Mouse (Mus musculus): ENCODE data around the gene Hcrt. TPM values are rescaled to one million over a fixed set of nuclear protein-coding genes. Genes with fewer than 3 reads are reported as not detected.

The Hcrt gene
- polyA plus RNA-seq, 1 experiment from 2014 or later: 2.5 TPM

DNA sequence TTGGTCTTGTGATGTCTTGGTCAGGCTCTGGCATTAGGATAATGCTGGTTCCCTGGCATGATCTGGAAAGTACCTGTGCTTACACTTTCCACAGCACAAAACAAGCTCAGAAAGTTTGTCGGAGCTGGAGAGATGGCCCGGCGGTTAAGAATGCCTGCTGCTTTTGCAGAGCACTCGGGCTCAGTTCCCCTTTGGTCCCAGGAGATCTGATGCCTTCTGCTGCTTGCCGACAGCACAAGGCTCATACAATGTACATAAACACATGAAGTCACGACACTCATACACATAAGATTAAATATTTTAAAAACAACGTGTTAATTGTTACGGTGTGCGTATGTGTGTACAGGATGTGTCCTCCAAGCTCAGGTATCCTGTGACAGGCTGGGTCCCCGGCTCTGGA lies 13.2 kb upstream of the Hcrt start:
- Histone ChIP-seq H3K27ac (ENCODE audit: low read length) (no peak overlapping the region), H3K4me2 (ENCODE audit: low read length) (no peak overlapping the region), H3K36me3 (ENCODE audit: control insufficient read depth, insufficient read depth, low read length) (no peaks in the 10 kb centered on the region), H3K4me3 (ENCODE audit: low read depth, low read length) (no peak overlapping the region), H3K27me3 (ENCODE audit: control insufficient read depth, insufficient read depth, low read depth, low read length) (no peaks in the 10 kb centered on the region), H3K4me1 (ENCODE audit: control insufficient read depth, insufficient read depth, low read length) (no peaks in the 10 kb centered on the region), H3K9me3 (replicated peaks; ENCODE audit: control insufficient read depth, low read length, poor library complexity, severe bottlenecking) (no peaks in the 10 kb centered on the region), H3K9ac (ENCODE audit: low read depth, low read length) (no peak overlapping the region)
- 84% methylated on average over 10 of the region's 10 CpGs for WGBS
- no peak for ATAC-seq

DNA sequence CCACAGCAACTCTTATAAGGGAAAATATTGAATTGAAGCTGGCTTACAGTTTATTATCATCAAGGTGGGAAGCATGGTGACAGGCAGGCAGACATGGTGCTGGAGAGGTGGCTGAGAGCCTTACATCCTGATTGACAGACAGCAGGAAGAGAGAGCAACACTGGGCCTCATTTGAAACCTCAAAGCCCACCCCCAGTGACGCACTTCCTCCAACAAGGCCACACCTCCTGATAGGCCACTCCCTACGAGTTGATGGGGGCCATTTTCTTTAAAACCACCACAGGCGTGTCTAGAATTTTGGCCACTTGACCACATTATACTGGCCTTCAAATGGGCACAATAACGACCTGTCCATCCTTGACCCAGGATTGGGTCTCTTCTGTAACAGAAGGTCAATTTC lies 11.5 kb upstream of the Hcrt start:
- Histone ChIP-seq H3K4me2 (ENCODE audit: low read length) (no peak overlapping the region), H3K27ac (ENCODE audit: low read length) (no peak overlapping the region), H3K9ac (ENCODE audit: low read depth, low read length) (no peak overlapping the region), H3K4me3 (ENCODE audit: low read depth, low read length) (no peak overlapping the region), H3K27me3 (ENCODE audit: control insufficient read depth, insufficient read depth, low read depth, low read length) (no peaks in the 10 kb centered on the region), H3K36me3 (ENCODE audit: control insufficient read depth, insufficient read depth, low read length) (no peaks in the 10 kb centered on the region), H3K9me3 (replicated peaks; ENCODE audit: control insufficient read depth, low read length, poor library complexity, severe bottlenecking) (no peaks in the 10 kb centered on the region), H3K4me1 (ENCODE audit: control insufficient read depth, insufficient read depth, low read length) (peaks cover 3% of the 10 kb centered on the region; the same call in 1 of the 2 replicates)
- ATAC-seq: no peak
- WGBS: 79% methylated on average over 4 of the region's 4 CpGs

DNA sequence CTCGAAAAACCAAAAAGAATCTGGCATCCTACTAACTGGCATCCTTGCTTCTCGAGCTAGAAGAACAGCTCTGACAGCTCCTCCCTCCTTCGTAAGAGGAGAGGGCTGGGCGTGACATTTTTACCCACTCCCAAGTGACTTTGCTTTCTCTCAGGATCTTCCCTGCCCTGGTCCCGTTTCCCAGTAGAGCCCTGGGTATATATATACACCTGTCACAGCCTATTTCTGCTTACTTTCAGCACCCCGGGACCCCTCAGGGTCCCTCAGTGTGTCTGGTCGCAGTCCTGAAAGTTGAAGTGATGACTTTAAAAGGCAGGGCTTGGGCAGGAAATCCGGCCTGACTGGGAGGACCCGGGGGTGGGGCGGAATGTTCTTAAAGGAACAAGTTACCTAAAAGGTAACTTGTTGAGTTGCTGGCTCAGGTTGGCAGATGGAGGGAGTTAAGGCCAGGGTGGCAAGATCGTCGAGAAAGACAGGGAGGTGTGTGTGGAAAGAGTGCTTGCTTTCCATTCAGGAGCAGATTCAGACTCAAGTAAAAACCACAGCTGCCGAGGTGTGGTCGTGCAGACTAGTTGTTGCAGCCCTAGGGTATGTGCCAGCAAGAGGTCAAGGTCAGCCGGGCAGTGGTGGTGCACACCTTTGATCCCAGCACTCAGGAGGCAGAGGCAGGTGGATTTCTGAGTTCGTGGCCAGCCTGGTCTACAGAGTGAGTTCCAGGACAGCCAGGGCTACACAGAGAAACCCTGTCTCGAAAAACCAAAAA lies 8.1 kb upstream of the Hcrt start, which contains the start of gene Ghdc:
Gene Ghdc (minus strand): TSS at position 312 of the 763 bp plus-strand sequence.
- Histone ChIP-seq H3K9me3 (replicated peaks; ENCODE audit: control insufficient read depth, low read length, poor library complexity, severe bottlenecking) (no peaks in the 10 kb centered on the region), H3K4me2 (ENCODE audit: low read length) (peak within 1 kb of the TSS; percentile 45), H3K27me3 (ENCODE audit: control insufficient read depth, insufficient read depth, low read depth, low read length) (no peaks in the 10 kb centered on the region), H3K27ac (ENCODE audit: low read length) (peak within 1 kb of the TSS; percentile 38; the same call in 1 of the 2 replicates), H3K4me3 (ENCODE audit: low read depth, low read length) (peak within 1 kb of the TSS; percentile 49), H3K36me3 (ENCODE audit: control insufficient read depth, insufficient read depth, low read length) (no peaks in the 10 kb centered on the region), H3K4me1 (ENCODE audit: control insufficient read depth, insufficient read depth, low read length) (peaks cover 3% of the 10 kb centered on the region; the same call in 1 of the 2 replicates), H3K9ac (ENCODE audit: low read depth, low read length) (peak within 1 kb of the TSS; percentile 47)
- peak; percentile 67 for ATAC-seq
- 22% methylated on average over 17 of the region's 17 CpGs for WGBS

DNA sequence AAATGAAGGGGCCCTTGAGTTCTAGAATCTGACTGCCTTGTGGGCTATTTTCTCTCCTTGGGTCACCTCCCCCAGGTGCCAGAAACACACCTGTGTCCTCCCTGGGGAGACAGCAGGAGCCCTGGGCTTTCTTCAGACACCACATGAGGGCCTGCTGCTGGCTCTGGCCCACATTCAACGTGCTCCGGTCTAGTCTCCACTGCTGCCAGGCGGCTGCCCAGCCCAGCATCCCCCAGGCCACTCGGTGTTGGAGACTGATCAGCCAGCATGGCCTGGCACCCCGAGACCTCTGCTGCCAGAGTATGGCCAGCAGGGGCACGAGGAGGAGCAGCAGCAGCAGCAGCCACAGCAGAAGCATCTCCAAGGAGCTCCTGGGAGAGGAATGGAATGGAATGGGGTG lies 7.2 kb upstream of the Hcrt start:
- Histone ChIP-seq H3K4me3 (ENCODE audit: low read depth, low read length) (peak overlapping the region; percentile 49), H3K9me3 (replicated peaks; ENCODE audit: control insufficient read depth, low read length, poor library complexity, severe bottlenecking) (no peaks in the 10 kb centered on the region), H3K27me3 (ENCODE audit: control insufficient read depth, insufficient read depth, low read depth, low read length) (no peaks in the 10 kb centered on the region), H3K4me2 (ENCODE audit: low read length) (peak overlapping the region; percentile 45), H3K4me1 (ENCODE audit: control insufficient read depth, insufficient read depth, low read length) (peaks cover 3% of the 10 kb centered on the region; the same call in 1 of the 2 replicates), H3K27ac (ENCODE audit: low read length) (no peak overlapping the region), H3K9ac (ENCODE audit: low read depth, low read length) (no peak overlapping the region; the same call in 1 of the 2 replicates), H3K36me3 (ENCODE audit: control insufficient read depth, insufficient read depth, low read length) (no peaks in the 10 kb centered on the region)
- 50% methylated on average over 6 of the region's 6 CpGs for WGBS
- no peak for ATAC-seq

DNA sequence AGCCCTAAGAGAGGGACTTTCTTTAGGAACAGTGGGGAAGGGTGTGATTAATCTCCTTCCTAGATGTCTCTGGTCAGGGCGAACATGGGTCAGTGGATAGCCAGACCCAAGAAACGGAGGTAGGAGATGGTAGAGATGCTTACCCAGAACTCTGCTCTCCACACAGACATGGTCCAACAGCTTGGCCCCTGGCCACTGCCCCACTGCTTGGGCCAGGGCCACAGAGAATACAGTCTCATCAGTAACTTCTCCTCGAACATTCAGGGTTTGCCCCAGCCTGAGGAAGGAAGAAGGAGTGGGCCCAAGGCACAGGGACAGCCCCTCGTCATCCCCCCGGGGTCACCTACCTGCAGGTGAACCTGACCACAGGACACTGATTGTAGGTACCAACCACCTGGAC lies 5.1 kb upstream of the Hcrt start:
- WGBS: 95% methylated on average over 5 of the region's 5 CpGs
- Histone ChIP-seq H3K4me1 (ENCODE audit: control insufficient read depth, insufficient read depth, low read length) (peaks cover 3% of the 10 kb centered on the region; the same call in 1 of the 2 replicates), H3K9me3 (replicated peaks; ENCODE audit: control insufficient read depth, low read length, poor library complexity, severe bottlenecking) (no peaks in the 10 kb centered on the region), H3K4me2 (ENCODE audit: low read length) (no peak overlapping the region), H3K9ac (ENCODE audit: low read depth, low read length) (no peak overlapping the region), H3K27me3 (ENCODE audit: control insufficient read depth, insufficient read depth, low read depth, low read length) (no peaks in the 10 kb centered on the region), H3K4me3 (ENCODE audit: low read depth, low read length) (no peak overlapping the region), H3K27ac (ENCODE audit: low read length) (no peak overlapping the region), H3K36me3 (ENCODE audit: control insufficient read depth, insufficient read depth, low read length) (no peaks in the 10 kb centered on the region)
- ATAC-seq: no peak

DNA sequence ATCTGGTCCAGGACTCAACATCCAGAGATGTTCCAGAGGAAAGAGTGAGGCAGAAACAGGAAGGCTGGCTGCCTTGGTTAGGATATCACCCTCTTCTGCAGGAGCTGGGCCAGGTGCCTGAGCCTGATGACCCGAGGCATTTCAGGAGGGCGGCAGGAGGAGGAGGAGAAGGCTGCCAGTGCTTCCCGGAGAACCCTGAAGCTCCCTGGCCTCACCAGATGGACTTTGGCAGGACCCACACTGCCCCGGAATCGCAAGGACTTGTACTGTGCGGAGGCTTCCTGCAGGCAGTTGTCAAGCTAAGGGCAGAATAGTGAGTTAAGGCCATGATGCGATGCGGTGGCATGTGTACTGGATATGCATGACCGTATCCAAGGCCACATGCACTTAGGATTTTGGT lies 4.0 kb upstream of the Hcrt start:
- Histone ChIP-seq H3K9ac (ENCODE audit: low read depth, low read length) (no peak overlapping the region), H3K27ac (ENCODE audit: low read length) (no peak overlapping the region), H3K4me3 (ENCODE audit: low read depth, low read length) (no peak overlapping the region), H3K27me3 (ENCODE audit: control insufficient read depth, insufficient read depth, low read depth, low read length) (no peaks in the 10 kb centered on the region), H3K36me3 (ENCODE audit: control insufficient read depth, insufficient read depth, low read length) (no peaks in the 10 kb centered on the region), H3K4me1 (ENCODE audit: control insufficient read depth, insufficient read depth, low read length) (peaks cover 3% of the 10 kb centered on the region; the same call in 1 of the 2 replicates), H3K4me2 (ENCODE audit: low read length) (no peak overlapping the region), H3K9me3 (replicated peaks; ENCODE audit: control insufficient read depth, low read length, poor library complexity, severe bottlenecking) (no peaks in the 10 kb centered on the region)
- no peak for ATAC-seq
- WGBS: 89% methylated on average over 9 of the region's 9 CpGs

DNA sequence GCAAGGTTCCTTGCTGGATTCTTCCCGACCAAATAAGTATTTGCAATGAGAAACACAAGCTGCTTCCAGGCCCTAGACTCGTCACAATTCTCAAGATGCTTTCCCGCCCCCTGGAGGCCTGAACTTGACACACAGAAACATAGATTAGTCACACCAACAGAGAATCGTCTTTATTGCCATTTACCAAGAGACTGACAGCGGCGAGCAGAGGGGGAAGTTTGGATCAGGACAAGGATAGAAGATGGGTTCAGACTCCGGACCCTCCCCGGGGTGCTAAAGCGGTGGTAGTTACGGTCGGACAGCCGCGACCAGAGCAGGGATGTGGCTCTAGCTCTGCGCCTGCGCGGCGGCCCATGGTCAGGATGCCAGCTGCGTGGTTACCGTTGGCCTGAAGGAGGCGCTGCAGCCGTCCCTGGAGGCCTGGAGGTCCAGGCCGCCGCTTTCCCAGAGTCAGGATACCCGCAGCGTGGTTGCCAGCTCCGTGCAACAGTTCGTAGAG lies 1.1 kb downstream of the Hcrt start:
- Histone ChIP-seq H3K4me3 (ENCODE audit: low read depth, low read length) (peak overlapping the region; percentile 39), H3K27ac (ENCODE audit: low read length) (peak overlapping the region; percentile 3)
- ATAC-seq: peak; percentile 51

DNA sequence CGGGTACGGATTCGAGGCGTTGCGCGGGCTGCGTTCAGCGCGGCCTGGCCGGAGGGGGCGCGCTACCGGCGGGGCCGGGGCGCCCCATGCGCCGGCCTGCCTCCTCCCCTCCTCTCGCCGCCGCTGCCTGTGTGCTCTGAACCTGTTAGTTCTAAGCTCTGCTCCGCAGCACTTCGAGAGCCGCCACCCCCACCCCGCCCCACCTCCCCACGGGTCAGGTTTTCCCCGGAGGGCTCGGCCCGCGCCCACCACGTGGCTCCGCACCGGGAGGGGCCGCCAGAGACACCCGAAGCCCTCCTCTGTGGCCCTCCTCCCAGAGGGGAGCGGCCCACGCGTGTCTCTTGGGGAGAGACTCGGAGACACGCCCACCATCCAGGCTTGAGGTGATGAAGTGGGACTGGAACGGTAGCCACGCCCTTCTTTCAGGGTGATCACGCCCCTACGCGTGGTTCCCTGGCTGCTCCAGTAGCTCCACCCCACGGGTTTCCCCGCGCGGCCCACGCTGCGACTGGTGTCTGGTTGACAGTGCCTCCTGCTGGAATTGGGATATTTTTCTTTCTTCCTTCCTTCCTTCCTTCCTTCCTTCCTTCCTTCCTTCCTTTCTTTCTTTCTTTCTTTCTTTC lies 3.0 kb downstream of the Hcrt start, which contains the start of gene Kcnh4:
Gene Kcnh4 (minus strand): TSS at position 332 of the 623 bp plus-strand sequence.
- peak within 1 kb of the TSS; percentile 75 for H3K4me2 ChIP-seq (ENCODE audit: low read length)
- peak; percentile 67 for ATAC-seq
- H3K9me3 ChIP-seq (replicated peaks; ENCODE audit: control insufficient read depth, low read length, poor library complexity, severe bottlenecking): no peaks in the 10 kb centered on the region
- peak within 1 kb of the TSS; percentile 76 for H3K4me3 ChIP-seq (ENCODE audit: low read depth, low read length)
- H3K27ac ChIP-seq (ENCODE audit: low read length): peak within 1 kb of the TSS; percentile 73
- H3K36me3 ChIP-seq (ENCODE audit: control insufficient read depth, insufficient read depth, low read length): peaks cover 9% of the 10 kb centered on the region
- peak within 1 kb of the TSS; percentile 80 for H3K9ac ChIP-seq (ENCODE audit: low read depth, low read length)
- no peaks in the 10 kb centered on the region for H3K27me3 ChIP-seq (ENCODE audit: control insufficient read depth, insufficient read depth, low read depth, low read length)
- H3K4me1 ChIP-seq (ENCODE audit: control insufficient read depth, insufficient read depth, low read length): peaks cover 5% of the 10 kb centered on the region
- WGBS: under 1% methylated on average over 44 of the region's 51 CpGs

More for the DNA sequence above, 1.1 kb downstream of the Hcrt start:
- H3K9me3 ChIP-seq (replicated peaks; ENCODE audit: control insufficient read depth, low read length, poor library complexity, severe bottlenecking): no peaks in the 10 kb centered on the region
- H3K27me3 ChIP-seq (ENCODE audit: control insufficient read depth, insufficient read depth, low read depth, low read length): no peaks in the 10 kb centered on the region
- peaks cover 2% of the 10 kb centered on the region; the same call in 1 of the 2 replicates for H3K36me3 ChIP-seq (ENCODE audit: control insufficient read depth, insufficient read depth, low read length)
- H3K4me2 ChIP-seq (ENCODE audit: low read length): peak overlapping the region; percentile 56
- peak overlapping the region; percentile 62 for H3K9ac ChIP-seq (ENCODE audit: low read depth, low read length)
- WGBS: under 1% methylated on average over 27 of the region's 27 CpGs
- peaks cover 5% of the 10 kb centered on the region for H3K4me1 ChIP-seq (ENCODE audit: control insufficient read depth, insufficient read depth, low read length)

Data from midbrain, embryonic 16.5 days (tissue).